Mouse (Mus musculus) kidney, adult 2 months (tissue): Measurements from ENCODE around the gene Rpusd3.

ENCODE experiments used
- CTCF ChIP-seq: fragments of 200-500 bp; conservative IDR thresholded peaks from 2 replicates; pipeline ENCODE4 v1.5.1; 2011; ENCODE audit warnings: low read depth, mild to moderate bottlenecking, control low read depth, low read length, moderate library complexity, mixed read lengths; ENCODE audit not compliant: insufficient read depth, insufficient read length
- POLR2A ChIP-seq: fragments of 200-500 bp; IDR thresholded peaks from one replicate; pipeline ENCODE4 v1.6.1; 2011; ENCODE audit warnings: low read depth, low read length, control low read depth

- TF ChIP-seq POLR2A (no peak), CTCF (no peak)
Observed at GRCm38 (mm10) chr6:113366639-113367038, 52.5 kb downstream of the Rpusd3 start.
